Mouse (Mus musculus): ENCODE measurements at regions not wholly inside any gene's neighbourhood (a gene's known extent, or its start where the extent isn't known, plus 50 kb on each side); places are given as distances from the start of the nearest gene placed in this dataset.

DNA sequence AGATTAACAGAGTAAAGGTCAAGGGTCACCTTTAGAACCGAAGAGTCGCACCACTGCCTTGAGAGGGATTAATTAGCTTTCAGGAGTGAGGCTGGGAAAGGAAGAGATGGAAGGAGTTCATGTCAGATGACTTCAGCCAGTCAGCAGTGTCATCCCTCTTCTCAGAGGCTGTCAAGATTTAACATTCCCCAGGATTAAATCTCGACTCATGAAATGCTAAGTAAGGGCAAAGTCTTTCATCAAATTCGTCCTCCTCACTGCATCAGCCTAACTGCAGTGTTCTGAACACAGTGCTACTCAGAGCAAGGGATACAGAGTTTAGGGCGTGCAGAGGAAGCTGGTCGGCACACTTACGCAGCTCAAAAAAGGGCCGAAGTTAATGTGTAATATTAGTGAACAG, 135.1 kb upstream of the Plekha5 start:
- no peak for TF ChIP-seq CTCF (IDR thresholded peaks at IDR 0.05)
- no peak for TF ChIP-seq EP300 (IDR thresholded peaks at IDR 0.05; ENCODE audit: insufficient read depth, low read depth, low read length)
- no peak for TF ChIP-seq POLR2A (IDR thresholded peaks at IDR 0.05; ENCODE audit: insufficient read depth, low read depth, low read length)

Data from heart, adult 2 months (tissue).